Mouse (Mus musculus): Measurements from ENCODE around the gene Fam20b.

GRCm38 (mm10) chr1:156734019-156734418 is 15.1 kb upstream of the Fam20b start:
- TF ChIP-seq CTCF (IDR thresholded peaks at IDR 0.05; ENCODE audit: low read depth, low read length): no peak
- no peak for TF ChIP-seq POLR2A (IDR thresholded peaks at IDR 0.05; ENCODE audit: borderline replicate concordance, low read depth, low read length)
